Mouse (Mus musculus) heart, adult 18-20 months (tissue): ENCODE results near the gene Nxph1. TPM values are rescaled to one million over a fixed set of nuclear protein-coding genes. Genes with fewer than 3 reads are reported as not detected.
A peak's percentile ranks its signal among the peaks of the same experiment; 100 is the strongest.

Source experiments
- DNase-seq, 2 experiments: peaks; one replicate each; pipeline ENCODE4 v3.0.0; 2021 to 2022; ENCODE audit warnings: mixed read lengths in 1 of 2
- total RNA-seq, 2 experiments: library from RNA; stranded (reverse); gene quantifications; 2 replicates each; pipeline ENCODE4 v1.2.3; 2021

Gene Nxph1
- total RNA-seq, 2 experiments from 2014 or later = 0.13 TPM; not detected in 1

DNA sequence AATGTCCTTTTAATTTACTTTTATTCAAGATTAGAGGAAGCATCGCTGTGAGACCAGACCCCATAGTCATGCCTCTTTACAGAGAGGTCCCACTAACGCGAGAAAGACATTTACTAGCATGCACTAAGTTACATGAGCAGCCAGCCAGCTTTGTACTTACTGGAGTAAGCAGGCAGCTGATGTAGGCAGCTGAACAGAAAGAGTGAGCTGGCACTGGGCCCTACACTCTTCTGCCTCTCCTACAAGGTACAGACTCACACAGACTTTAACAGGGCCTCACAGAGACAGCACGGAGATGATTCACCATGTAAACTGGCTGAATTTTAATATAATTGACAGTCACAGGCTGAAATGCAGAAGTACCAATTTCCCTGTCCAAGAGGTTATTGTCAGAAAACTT, 11.6 kb downstream of the Nxph1 start:
- DNase-seq = no peak

DNA sequence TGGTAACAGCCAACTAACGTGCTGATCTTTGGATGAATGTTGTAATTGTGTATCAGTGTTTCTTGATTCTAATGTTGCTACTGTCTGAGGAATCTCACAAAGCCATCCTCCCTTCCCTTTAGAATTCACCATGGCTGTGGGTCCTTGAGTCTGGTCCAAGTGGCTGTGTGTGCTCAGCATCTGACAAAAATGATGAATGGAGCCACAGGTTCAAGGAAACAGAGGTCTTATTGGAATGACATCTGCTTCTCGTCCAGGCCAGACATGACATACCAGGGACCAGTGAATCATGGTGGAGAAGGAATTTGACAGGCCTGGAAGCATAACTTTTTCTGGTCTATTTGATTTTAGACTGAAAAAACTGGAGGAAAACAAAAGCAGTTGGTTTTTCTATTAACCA, 22.3 kb downstream of the Nxph1 start:
- DNase-seq = no peak

DNA sequence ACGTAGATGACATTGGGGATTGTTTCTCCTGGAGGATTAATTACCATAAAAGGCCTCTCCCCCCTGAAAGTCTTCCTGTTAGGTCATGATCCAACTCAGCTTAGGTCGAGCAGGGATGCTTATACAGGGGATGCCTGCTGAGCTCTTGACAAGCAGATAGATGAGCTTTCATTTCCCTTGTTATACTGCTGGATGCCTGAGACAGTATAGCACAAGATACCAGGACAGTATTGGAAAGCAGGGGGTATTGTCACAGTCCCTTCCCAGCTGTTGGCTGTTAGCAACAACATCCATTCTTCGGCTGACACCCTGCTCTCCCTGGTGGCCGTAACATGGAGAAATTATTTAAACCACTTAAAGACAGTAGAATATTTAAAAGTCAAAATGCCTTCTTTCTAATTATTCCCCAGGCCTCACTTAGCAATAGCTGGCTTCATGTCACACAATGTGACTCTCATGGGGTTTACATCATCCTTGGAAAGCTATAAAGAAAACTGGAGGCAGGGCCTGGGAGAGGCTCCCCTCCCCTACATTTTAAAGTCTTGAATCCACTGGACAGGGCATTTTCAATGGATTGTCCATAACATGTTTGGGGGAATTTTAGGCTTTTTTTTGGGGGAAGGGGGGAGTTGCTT, 31.1 kb downstream of the Nxph1 start:
- DNase-seq = no peak

DNA sequence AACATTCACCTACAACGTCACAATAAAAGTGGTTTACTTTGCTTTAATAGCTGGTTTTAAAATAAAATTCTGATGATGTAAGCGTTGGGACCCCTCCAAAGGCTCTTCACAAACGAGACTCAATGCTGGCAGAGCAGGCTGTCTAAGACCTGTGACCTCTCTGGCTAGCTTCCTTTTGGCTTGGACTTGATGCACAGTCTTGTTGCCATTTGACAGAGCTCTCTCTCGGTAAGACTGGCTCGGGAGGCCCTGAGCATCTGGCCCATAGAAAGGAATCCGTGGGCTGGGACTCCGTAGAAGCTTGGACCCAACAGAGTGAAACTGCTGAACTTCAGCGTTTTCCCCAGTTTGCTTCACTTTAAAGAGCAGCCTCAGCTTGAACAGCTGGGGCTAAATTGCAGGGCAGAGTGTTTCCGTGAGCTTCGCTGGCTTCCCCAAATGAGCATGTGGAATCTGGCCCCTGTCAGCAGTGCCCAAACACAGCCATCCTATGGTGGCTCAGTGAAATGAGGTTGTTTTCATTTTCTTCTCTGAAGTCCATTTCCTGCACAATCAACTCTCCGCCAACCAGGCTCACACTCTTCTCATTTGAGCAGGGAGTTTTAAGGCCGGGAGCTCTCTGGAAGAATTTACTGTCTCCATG, 48.2 kb downstream of the Nxph1 start:
- peak; percentile 53 to 54 for DNase-seq

DNA sequence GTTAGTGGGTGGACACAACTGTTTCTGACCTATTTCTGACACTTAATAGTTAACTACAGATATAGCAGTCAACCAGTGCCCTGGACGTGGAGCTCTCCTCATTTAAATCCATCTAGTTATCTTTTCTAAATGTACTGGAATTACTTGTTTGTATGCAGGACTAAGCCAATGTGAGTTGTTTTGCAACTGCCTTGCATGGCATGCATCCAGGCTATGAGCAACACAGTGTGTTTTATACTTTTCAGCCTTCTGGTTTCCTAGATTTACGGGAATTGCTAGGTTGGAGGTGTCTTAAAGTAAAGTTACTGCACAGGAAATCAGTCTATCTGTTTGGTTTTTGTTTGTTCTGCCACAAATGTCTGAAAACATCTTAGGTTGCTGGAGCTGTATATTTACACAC, 49.1 kb downstream of the Nxph1 start:
- DNase-seq = peak; percentile 3 to 5

DNA sequence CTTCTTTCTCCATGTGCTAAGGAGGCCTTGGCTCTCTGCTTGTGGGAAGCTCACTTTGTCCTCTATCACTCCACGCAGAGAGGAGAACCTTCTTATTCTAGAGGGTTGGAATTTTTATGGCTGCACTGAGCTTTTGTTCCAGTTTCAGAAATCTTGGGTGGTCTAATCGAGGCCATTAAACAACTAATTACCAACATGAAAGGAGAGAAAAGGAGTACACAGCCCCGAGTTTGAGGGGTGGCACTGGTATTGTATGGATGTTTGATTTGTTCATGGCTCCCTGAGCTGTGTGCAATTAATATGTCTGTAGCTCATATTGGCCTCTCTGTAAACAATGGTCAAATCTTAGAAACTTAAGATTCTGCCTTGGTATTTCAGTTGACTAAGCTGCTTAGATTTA, 54.5 kb downstream of the Nxph1 start:
- no peak for DNase-seq

DNA sequence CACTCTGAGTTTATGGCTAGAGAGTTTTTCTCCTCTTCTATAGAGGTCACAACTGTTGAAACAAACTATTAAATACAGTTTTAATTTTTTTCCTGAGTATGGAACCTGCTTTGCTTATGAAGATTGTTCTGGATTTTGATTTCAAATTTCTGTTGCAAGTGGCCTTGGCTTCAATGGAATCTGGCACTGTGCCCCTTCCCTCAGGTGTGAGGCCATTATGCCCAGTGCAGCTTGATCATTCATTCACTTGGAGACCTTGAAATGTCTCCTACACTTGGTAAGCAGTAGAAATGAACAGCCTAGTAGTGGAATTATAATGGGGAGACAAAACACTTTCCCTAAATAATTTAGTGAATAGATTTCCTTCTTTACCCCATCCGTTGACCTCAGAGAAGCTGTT, 78.4 kb downstream of the Nxph1 start:
- DNase-seq = no peak

DNA sequence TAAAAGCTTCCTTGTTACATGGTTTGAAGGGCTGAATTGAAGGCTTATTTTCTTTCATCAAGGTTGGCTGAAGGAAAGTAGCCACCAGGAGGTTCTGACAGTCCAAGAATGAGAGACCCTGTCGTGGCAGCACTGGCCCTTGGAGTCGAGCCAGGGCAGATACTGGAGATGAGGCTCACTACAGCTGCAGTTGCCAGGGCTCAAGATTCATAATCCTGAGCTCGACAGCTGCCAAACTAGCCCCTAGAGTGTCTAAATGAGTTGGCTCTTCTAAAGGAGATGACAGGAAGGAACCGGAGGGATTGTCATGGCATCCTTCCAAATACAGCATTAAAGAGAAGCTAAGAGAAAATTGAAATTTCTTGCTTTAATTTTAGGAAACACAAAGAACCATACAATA, 78.9 kb downstream of the Nxph1 start:
- no peak for DNase-seq

DNA sequence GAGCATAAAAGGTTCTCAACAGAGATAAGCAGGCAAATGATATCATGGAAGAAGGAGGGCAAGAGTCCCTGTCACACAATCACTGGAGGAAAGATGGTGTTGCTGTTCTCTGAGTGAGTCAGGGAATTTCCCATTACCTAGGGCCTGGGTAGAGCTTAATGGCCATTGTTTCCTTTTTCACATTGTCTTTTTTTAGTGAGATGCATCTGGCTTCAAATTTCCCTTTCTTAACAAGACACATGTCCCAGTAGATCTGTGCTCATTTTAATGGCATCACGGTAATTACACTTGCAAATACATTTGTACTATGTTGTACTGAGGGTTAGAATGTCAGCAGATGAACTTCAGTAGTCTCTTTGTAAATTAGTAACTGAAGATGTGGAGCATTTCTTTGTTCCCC, 80.3 kb downstream of the Nxph1 start:
- no peak for DNase-seq

DNA sequence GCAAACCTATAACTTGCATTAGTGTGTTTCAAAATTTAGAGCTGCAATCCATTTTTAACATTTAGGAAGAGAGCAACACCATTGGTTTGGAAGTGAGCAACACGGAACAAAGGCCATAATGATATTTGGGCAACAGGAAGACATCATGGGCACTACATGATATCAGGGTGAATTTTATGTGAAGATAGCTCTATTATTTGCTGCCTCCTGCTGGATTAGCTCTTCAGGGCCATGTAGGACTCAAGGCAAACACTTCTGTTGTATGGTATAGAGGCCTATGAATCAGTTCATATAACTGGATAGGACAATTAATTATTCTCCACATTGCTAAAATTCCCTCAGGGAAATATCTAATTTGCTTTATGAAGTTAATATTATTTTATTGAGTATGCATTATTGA, 91.1 kb downstream of the Nxph1 start:
- no peak for DNase-seq

DNA sequence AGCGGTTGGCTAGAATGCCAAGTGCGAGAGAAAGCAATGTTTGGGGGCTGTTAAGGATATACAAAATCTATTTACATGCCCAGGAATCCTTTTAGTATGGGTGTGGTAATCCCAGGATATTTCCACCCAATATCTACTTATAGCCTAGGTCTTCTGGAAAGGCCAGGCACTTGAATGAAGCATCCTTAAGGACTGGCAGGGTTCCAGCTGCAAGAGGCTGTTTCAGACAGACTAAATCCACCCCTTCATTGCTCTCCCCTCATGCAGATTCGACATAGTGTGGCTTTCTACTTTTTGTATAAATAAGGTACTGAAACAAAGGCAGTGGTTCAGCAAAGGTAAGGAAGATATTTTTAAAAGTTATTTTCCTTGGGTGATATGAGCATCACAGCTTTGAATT, 92.8 kb downstream of the Nxph1 start:
- no peak for DNase-seq

DNA sequence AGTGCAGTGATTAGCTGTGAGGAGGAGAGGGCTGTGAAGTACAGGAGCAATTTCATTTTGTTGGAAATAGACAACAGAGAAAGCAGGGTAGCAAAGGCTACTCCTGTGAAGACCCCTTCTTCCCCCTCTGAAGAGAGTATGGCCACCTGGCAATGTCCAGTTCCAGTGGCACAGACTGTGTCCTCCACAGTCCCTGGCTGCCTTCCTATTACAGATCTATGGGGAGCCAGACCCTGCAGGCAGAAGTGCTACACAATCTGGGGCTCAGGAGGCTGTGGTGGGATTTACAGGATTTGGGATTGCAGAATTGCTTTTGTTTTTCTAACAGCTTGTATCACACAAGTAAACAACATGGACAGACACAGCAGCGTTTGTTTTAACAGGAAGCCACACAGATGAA, 94.2 kb downstream of the Nxph1 start:
- DNase-seq = no peak

DNA sequence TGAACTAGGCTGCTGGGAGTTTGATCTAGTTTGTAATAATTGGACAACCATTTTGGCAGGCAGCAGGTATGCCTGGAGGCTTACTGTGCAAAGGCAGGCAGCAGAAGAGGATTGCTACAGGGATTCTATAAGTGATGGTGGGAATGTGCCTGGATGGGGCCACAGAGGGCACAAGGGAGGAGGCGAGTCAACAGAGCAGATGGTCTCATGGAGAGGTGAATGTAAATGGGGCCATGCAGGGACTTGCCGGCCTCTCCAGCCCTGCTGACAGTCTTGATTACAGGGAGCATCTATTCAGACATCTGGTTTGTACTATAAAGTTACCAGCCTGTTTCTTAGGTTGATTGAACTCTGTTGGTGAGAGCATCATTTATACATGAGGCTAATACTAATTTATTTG, 98.6 kb downstream of the Nxph1 start:
- DNase-seq = no peak

DNA sequence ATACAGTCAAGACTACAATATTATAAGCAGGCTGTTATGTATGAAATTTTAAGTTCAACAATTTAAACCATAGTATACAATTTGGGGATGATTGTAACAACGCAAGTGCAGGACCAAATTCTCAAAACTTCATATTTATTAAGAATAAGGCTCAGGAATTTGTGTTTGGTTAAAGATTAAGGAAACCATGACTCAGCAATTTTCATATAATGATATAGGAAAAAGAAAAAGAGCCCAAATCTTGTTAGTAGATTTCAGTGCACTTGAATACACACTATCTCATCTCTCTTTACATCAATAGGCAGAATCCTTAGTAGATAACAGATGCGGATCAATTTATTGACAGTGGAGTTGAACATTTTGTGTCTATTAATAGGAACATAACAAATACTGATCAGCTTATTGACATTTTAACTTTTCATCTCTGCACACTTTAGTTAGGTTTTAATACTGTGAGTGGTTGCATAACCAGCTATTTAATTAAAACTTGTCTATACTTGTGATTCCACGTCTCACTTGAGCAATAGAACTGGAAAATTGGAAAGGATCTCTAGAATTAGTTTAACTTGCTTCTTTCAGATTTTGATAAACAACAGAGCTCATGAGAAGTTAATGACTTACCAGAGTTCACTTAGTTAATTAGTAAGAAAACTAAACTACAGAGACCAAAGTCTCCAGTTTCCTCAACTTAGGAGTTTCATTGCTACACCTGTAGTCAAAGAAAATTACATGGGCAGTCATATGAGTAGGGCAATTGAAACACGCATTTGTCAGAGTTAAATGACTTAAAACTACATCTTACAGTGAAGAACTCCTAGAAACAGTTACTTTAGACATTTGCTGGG, 113.3 kb downstream of the Nxph1 start:
- no peak for DNase-seq

DNA sequence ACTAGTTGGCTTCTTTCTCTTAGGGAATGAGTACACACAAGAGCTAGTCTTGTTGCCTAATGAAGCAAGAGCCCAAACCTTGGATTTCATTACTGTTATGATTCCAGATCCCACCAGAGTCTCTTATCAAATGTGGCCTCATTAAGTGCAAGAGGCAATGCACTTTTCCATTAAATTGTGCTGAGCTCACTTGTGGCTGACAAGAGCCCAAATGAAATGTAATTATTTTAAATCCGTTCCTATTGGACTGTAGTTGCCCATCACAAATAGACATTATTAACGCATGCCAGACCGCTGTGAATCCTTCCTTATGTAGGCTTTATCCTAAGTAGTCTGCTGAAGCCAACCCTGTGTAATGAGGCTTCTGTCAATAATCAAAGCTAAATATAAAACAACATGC, 118.2 kb downstream of the Nxph1 start:
- no peak for DNase-seq

DNA sequence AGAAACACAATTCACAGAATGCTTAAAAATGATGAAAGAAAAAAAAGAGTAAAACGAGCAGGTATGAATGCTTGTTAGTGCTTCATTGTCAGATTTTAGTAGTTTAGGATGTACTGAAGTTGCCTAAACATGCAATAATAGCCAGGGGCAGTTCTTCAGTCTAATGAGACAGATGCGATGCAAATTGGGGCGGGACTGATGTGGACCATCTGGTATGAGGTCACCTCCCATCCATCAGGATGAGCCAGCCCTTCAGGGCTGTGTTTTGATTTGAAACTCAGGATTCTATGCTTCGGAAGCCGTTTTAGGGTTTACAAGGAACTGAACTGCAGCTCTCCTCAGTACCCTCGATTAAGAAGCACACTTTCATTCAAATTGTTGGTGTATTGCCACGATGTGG, 121.7 kb downstream of the Nxph1 start:
- no peak for DNase-seq

DNA sequence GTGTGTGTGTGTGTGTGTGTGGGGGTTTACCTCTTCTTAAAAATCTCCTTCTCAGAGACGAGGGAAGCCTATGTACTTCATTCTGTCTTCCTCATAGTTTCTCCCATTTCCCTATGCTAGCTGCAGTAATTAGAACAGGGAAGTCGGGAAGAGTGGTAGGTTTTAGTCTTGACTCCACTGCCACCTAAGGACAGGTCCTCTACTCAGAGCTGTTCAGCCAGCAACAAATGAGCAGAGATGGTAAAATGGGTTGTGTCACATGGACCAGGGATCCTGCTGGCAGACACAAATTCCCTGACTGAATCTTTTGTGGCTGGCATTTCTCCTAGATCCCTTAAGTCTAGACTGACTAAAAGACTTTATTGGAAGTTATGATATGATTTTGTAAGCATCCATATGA, 128.2 kb downstream of the Nxph1 start:
- DNase-seq = no peak

DNA sequence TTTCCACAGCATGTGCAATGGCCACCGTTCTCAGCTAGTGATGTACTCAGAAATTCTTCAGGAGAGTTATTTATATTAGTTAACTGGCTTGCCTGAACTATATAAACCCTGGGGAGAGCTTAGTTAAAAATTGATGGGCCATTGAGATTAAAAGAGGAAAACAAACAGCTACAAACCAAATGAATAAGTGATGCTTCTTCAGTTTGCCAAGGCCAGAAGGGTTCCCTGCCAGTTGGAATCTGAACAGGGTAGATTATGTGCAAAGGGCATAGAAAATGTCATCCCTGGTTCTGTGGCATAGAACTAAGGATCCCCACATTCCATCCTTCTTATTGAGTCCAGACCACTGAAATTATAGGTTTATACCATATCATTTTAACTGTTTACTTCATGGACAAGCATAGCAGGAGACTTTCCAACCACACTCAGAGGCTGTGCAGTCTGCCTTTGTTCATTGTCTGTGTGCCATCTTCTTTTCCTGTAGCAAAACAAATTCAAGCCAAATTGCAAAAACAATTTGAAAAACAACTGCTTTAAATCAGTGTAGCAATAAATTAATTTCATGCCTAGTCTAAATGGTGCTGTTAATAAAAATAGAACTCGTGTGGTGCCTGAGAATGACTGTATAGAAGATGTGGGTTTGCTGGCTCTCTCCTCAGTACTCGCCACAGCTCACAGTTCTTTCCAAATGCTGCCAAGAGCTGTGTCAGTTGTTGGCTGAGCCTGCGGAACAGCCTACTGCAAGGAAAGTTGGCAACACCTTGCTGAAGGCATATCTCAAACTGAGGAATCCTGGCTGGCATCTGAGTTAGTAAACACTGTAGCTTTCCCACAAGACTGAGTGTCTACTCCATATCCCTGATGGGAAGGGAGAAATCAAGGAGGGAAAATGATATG, 129.8 kb downstream of the Nxph1 start:
- DNase-seq = peak; percentile 6 to 41

DNA sequence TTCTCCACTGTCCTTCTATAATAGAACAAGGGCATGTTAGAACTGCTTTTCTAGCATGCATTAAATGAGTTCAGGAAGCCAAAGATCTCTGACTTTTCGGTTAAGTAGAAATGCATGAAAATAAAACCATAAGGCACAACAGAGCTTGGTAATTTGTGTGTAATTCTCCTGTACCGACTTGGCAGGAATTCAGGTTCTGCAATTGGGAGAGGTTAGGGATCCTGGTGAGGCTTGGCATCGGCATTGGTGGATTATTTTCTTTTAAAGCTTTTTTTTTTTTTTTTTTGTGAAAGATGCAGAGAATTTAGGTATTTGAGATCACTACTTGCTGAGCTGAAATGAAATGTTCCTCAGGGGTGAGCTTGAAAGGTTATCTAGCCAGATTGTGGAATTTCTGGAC, 135.6 kb downstream of the Nxph1 start:
- DNase-seq = no peak

DNA sequence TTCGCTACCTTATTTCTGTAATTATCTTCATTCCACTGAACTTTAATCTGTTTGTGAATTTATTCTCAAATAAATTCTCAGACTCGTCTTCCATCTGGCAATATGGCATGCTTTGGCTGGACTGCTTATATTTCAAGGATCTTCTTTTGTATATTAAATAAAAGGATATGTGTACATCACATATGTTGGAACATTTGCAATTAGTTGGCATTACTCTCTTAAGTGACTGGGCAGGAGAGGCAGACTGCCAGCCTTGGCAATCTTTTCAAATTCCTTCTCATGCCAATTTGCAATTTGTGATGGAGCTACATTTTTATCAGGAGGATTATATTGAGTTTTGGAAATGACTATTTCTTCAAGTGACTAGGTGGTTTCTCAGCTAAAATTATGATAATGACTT, 149.1 kb downstream of the Nxph1 start:
- DNase-seq = no peak

DNA sequence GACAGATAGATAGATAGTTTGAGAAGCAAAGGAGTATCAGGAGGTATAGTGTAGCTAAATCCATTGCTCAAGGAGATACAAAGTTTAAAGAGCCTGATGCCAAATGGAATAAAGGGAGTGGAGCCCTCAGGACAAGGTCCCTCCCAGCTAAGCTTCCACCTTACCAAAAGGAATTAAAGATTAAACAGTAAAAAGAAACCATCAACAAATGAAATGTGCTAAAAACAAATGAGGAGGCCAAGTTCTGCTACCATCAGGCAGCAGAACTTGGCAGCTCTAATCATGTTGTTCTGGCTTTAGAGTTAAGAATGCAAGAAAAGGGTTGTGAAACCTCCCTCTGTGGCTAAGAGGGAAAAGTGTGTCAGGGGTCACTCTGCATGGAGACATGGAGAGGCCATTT, 159.1 kb downstream of the Nxph1 start:
- DNase-seq = no peak

DNA sequence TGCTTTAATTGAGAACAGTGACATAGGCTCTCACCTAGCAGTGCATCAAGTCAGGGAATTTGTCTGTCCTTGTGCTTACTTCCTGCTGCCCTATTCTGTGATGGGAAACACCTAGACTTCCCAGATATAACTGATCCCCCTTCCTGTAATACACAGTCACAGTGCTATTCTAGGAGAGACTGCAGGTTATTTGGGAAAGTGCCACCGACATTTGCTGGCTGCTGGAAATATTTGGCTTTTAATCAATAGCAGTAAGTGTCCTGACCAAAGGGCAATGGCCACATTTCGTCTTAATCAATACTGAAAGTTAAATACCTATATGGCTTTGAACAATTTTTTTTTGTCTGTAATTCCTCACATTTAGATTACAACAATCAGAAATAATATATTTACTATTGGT, 170.9 kb downstream of the Nxph1 start:
- no peak for DNase-seq
